ENCODE assay signal across 22 mouse cellular contexts in genomic region chr2:148884738-148885137, GRCm38 (mm10). TPM values are rescaled to one million over a fixed set of nuclear protein-coding genes. Genes with fewer than 3 reads are reported as not detected.
DNase-seq lines count a peak whose midpoint lies in the region; ATAC-seq and TF ChIP-seq lines count a peak whose summit lies in the region.
"Had no signal": no experiment of that assay in that cellular context is flagged by ENCODE, and none has a peak within 500 bp of the region (broad histone marks: within the 10 kb centered on the region; RNA-seq: fewer than 3 reads in every experiment).

No protein-coding gene starts in this region.

- H3K27me3 ChIP-seq in heart, embryonic 16.5 days (ENCODE audit: control insufficient read depth, insufficient read depth, low read length) = no peaks in the 10 kb centered on the region
- H3K27me3 ChIP-seq: intestine, embryonic 15.5 days; limb, embryonic 13.5 days had no signal

- peak; percentile 93 for DNase-seq in heart, adult 11 months
- no peak for DNase-seq in heart, adult 9 months (ENCODE audit: low spot score in 2 of 2)
- DNase-seq in layer of hippocampus, adult 2 months (ENCODE audit: low spot score in 2 of 2) = no peak
- DNase-seq in layer of hippocampus, postnatal 25 days (ENCODE audit: extremely low spot score in 1 of 2, low spot score in 1 of 2) = no peak
- peak; percentile 50 for DNase-seq in adipocyte (ENCODE audit: low spot score)
- DNase-seq in spleen, postnatal 36 days (ENCODE audit: low spot score in 2 of 2) = no peak
- DNase-seq in frontal cortex, postnatal 10 days (ENCODE audit: low spot score in 2 of 2) = no peak
- DNase-seq: cerebellum, postnatal 10 days; kidney, postnatal 10 days; right cerebral cortex, postnatal 4 days; thymus, postnatal 25 days had no signal

- H3K36me3 ChIP-seq in heart, embryonic 16.5 days (ENCODE audit: control insufficient read depth, insufficient read depth) = no peaks in the 10 kb centered on the region
- H3K36me3 ChIP-seq: intestine, embryonic 15.5 days; limb, embryonic 13.5 days had no signal

- no peak overlapping the region for H3K4me2 ChIP-seq in heart, embryonic 16.5 days (ENCODE audit: low read depth, low read length)
- H3K4me2 ChIP-seq: intestine, embryonic 15.5 days; limb, embryonic 13.5 days had no signal

- peaks cover 8% of the 10 kb centered on the region for H3K4me1 ChIP-seq in heart, embryonic 16.5 days (ENCODE audit: control insufficient read depth, insufficient read depth, low read length)
- H3K4me1 ChIP-seq: intestine, embryonic 15.5 days; limb, embryonic 13.5 days had no signal

- no peak overlapping the region for H3K9ac ChIP-seq in heart, embryonic 16.5 days (ENCODE audit: low read length)
- H3K9ac ChIP-seq: intestine, embryonic 15.5 days; limb, embryonic 13.5 days; liver, embryonic 14.5 days had no signal

- no peaks in the 10 kb centered on the region for H3K9me3 ChIP-seq in heart, embryonic 16.5 days (replicated peaks; ENCODE audit: control insufficient read depth, low read length)
- H3K9me3 ChIP-seq: intestine, embryonic 15.5 days; limb, embryonic 13.5 days had no signal

- H3K4me3 ChIP-seq in layer of hippocampus, adult 2 months = no peak overlapping the region
- no peak overlapping the region for H3K4me3 ChIP-seq in heart, embryonic 16.5 days (ENCODE audit: low read length)
- H3K4me3 ChIP-seq: heart, adult 2 months; intestine, embryonic 15.5 days; limb, embryonic 13.5 days had no signal

- ATAC-seq in heart, embryonic 16.5 days (replicated peaks; ENCODE audit: extremely low read depth, insufficient read depth, low FRiP score) = peak; percentile 83
- ATAC-seq: intestine, embryonic 15.5 days had no signal

- TF ChIP-seq CTCF in layer of hippocampus, adult 2 months (conservative IDR thresholded peaks at IDR 0.05) = no peak

- H3K27ac ChIP-seq in layer of hippocampus, adult 2 months = peak overlapping the region; percentile 3; the same call in 1 of the 2 replicates
- H3K27ac ChIP-seq in heart, embryonic 16.5 days (ENCODE audit: low read length) = no peak overlapping the region
- H3K27ac ChIP-seq: heart, adult 2 months; intestine, embryonic 15.5 days; limb, embryonic 13.5 days; liver, embryonic 14.5 days had no signal

RNA-seq across cellular contexts. Expression of gene Cst3, which starts 9.2 kb away (rescaled TPM):
- 1,000 to 10,000 TPM; 2,176 to 2,304 TPM for total RNA-seq in layer of hippocampus, adult 2 months (2021)
- 1,000 to 10,000 TPM; 2,237 to 2,613 TPM for total RNA-seq in layer of hippocampus, postnatal 25 days (2021)
- polyA plus RNA-seq in heart, embryonic 16.5 days (2015; fragmentation: Nextera tagmentation; extraction: Ambion mirVana) = 721 and 724 TPM in 2 replicates

RNA-seq across cellular contexts. Expression of gene 9230104L09Rik, which starts 19.9 kb away (rescaled TPM):
- total RNA-seq in layer of hippocampus, adult 2 months (2021) = not detected
- not detected for total RNA-seq in layer of hippocampus, postnatal 25 days (2021)
- polyA plus RNA-seq in heart, embryonic 16.5 days (2015; fragmentation: Nextera tagmentation; extraction: Ambion mirVana) = 0.38 and 0.71 TPM in 2 replicates
- total RNA-seq: layer of hippocampus, adult 8-10 months; megakaryocyte-erythroid progenitor cell, adult 5-6 weeks; neutrophil, adult 5-6 weeks had no signal
- polyA plus RNA-seq: C2C12; embryonic facial prominence, embryonic 14.5 days; intestine, embryonic 15.5 days; limb, embryonic 13.5 days; liver, embryonic 14.5 days had no signal

RNA-seq across cellular contexts. Expression of gene Cst9, which starts 49.8 kb away (rescaled TPM):
- not detected for total RNA-seq in layer of hippocampus, adult 2 months (2021)
- not detected for total RNA-seq in layer of hippocampus, postnatal 25 days (2021)
- 2.8 and 4.5 TPM in 2 replicates for polyA plus RNA-seq in heart, embryonic 16.5 days (2015; fragmentation: Nextera tagmentation; extraction: Ambion mirVana)
- total RNA-seq: adrenal gland, postnatal 4 days; heart, adult 2 months; layer of hippocampus, adult 8-10 months; megakaryocyte-erythroid progenitor cell, adult 5-6 weeks; neutrophil, adult 5-6 weeks had no signal
- polyA plus RNA-seq: embryonic facial prominence, embryonic 14.5 days; intestine, embryonic 15.5 days; limb, embryonic 13.5 days had no signal

Comparison
In these comparisons a context has a peak if more than half of its experiments do, and no peak if none do; other contexts are left out.
1. DNase-seq: peak in heart, adult 11 months (single experiment) and adipocyte (single experiment); none in heart, adult 9 months (0 of 2), layer of hippocampus, adult 2 months (0 of 2), layer of hippocampus, postnatal 25 days (0 of 2), spleen, postnatal 36 days (0 of 2) and frontal cortex, postnatal 10 days (0 of 2).